Mouse (Mus musculus) E14TG2a.4 (cell line): Measurements from ENCODE around the gene Krt39.

ENCODE experiments used
- H3K27me3 ChIP-seq: 2 replicates; pipeline ENCODE4 v1.6.1; 2014; ENCODE audit warnings: low read length, control low read depth; ENCODE audit not compliant: insufficient read depth
- H3K36me3 ChIP-seq: 2 replicates; pipeline ENCODE4 v1.6.1; 2014; ENCODE audit warnings: low read length, control low read depth; ENCODE audit not compliant: insufficient read depth
- H3K4me1 ChIP-seq: replicated peaks from 2 replicates; pipeline ENCODE4 v1.6.1; 2014; ENCODE audit warnings: low read depth, low read length, control low read depth
- H3K4me3 ChIP-seq: replicated peaks from 2 replicates; pipeline ENCODE4 v1.5.1; 2014; ENCODE audit warnings: mild to moderate bottlenecking, low read length
- H3K9me3 ChIP-seq: 2 replicates; pipeline ENCODE4 v1.6.1; 2014; ENCODE audit warnings: low read length, control low read depth
- CTCF ChIP-seq: conservative IDR thresholded peaks from 2 replicates; pipeline ENCODE4 v1.5.1; 2014; ENCODE audit warnings: low read length
- NANOG ChIP-seq: IDR thresholded peaks from 2 replicates; pipeline ENCODE4 v1.6.1; 2014; ENCODE audit warnings: borderline replicate concordance, low read length, mixed read lengths
- POU5F1 ChIP-seq: IDR thresholded peaks from 2 replicates; pipeline ENCODE4 v1.6.1; 2014; ENCODE audit warnings: low read length, borderline replicate concordance

Gene Krt39

DNA sequence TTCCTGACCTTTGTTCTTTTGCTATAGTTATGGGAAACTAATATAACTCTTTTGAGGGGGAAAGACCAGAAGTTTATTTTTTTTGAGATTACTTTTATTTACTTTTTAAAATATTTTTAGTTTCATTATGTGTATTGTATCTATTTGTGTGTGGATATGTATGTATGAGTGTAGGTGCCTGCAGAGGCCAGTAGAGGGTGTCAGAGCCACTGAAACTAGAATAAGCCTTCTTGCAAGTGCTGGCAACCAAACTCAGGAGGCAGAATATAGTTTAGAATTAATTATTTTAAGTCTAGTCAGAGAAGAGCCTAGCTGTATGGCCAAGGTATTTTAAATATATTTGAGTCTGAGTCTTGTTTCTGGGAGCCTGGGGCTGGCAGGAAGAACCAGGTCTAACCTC is 26.8 kb upstream of the Krt39 start:
- Histone ChIP-seq H3K9me3 (no peaks in the 10 kb centered on the region), H3K36me3 (no peaks in the 10 kb centered on the region), H3K4me1 (no peaks in the 10 kb centered on the region), H3K27me3 (peaks cover under 1% of the 10 kb centered on the region; the same call in 1 of the 2 replicates), H3K4me3 (no peak overlapping the region)
- TF ChIP-seq CTCF (peak; percentile 25), POU5F1 (no peak)

DNA sequence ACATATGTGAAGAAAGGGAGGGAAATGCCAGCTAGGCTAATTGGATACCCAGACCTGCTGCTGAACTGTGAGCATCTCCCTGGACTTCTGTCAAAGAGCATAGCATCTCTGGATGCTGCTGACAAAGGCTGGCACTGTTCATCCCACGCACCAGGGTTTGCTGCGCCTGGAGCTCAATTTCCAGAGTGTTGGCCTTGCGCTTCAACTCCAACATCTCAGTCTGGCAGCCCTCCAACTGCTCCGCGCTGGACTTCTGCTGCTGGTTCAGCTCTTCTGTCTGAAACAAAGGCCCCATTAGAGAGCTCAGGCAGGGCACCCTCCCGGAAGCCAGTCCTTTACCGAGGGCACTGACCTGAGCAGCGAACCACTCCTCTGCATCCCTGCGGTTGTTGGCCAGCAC is 18.6 kb upstream of the Krt39 start:
- Histone ChIP-seq H3K27me3 (0 out of 2 replicates have a peak, but pooled peaks cover 4% of the 10 kb centered on the region), H3K36me3 (no peaks in the 10 kb centered on the region), H3K4me3 (no peak overlapping the region), H3K4me1 (no peaks in the 10 kb centered on the region), H3K9me3 (no peaks in the 10 kb centered on the region)
- TF ChIP-seq CTCF (no peak), POU5F1 (no peak), NANOG (no peak)

DNA sequence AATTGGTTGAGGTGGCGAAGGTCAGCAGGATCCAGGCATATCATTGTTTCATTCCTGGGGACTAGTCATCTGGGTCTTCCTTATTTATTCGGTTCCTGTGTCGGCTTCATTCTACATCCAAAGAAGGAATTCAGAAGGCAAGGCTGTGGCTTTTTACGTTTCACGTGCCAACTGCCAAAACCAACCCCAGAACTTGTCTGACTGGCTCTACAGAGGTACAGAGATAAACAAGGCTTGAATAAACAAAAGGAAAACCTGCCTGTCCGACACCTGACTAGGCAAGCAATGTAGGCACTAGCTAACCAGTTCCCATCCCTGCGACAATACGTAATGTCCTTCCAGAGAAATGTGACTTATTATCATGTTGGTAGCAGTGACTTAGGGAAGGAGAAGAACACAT is 7.0 kb downstream of the Krt39 start:
- Histone ChIP-seq H3K36me3 (no peaks in the 10 kb centered on the region), H3K9me3 (no peaks in the 10 kb centered on the region), H3K27me3 (no peaks in the 10 kb centered on the region), H3K4me1 (no peaks in the 10 kb centered on the region), H3K4me3 (no peak overlapping the region)
- TF ChIP-seq POU5F1: no peak
- no peak for TF ChIP-seq NANOG
- no peak for TF ChIP-seq CTCF

DNA sequence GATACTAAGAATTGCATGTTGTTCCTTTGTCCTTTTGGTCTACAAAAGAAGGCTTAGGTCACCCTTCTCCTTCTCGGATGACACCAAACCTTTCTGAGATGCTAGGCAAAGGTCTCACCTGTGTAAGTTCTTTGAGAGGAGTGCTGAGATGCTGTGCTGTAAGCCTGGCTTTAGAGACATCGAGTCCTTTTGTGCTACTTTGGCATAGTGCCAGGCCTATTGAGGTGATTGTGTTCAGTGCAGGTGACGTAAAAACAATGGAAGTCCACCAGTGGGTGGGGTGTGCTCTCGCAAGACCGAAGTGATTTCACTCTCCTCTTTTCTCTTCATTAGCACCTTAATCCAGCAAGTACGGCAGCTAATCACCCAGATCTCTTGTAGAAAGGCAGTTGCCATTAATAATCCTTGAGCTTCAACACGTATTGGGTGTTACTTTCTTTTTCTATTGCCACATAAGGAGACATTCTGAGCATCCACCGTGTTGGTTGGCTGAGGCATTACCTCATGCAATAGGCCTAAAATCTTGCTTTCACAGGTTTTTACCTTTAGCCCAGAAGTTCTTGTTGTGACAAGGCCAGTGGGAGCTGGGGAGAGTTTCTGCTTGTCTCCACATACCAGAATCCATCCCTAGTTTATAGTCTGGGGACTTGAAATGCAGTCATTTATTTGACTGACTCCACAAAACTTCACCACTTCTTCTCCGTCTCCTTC is 20.9 kb downstream of the Krt39 start:
- Histone ChIP-seq H3K27me3 (no peaks in the 10 kb centered on the region), H3K36me3 (no peaks in the 10 kb centered on the region)
- no peak for TF ChIP-seq NANOG
- TF ChIP-seq CTCF: no peak
- no peak for TF ChIP-seq POU5F1

DNA sequence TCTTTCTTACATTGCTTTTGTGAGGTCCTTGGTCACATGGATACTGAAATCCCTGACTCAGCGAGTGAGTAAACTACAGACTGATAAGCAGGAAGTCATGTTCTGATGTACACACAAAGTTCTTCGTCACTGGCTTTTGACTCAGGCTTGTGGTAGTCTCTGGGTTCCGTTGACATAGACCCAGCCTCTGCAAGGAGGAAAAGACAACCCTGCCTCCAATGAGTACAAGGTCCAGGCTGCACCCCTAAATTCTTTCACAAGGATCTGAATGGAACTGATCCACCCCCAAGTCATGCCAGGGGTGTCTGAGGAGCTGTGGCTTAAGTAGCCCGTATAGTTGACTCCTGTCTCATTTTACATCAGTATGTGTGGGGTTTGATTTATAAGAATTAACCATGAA is 24.7 kb downstream of the Krt39 start:
- no peak overlapping the region for H3K4me3 ChIP-seq
- no peak for TF ChIP-seq NANOG
- no peak for TF ChIP-seq CTCF
- TF ChIP-seq POU5F1: no peak
- H3K9me3 ChIP-seq: no peaks in the 10 kb centered on the region
- H3K4me1 ChIP-seq: no peaks in the 10 kb centered on the region
- no peaks in the 10 kb centered on the region for H3K27me3 ChIP-seq
- H3K36me3 ChIP-seq: no peaks in the 10 kb centered on the region

More for the DNA sequence above, 20.9 kb downstream of the Krt39 start:
- Histone ChIP-seq H3K4me3 (no peak overlapping the region), H3K4me1 (no peaks in the 10 kb centered on the region), H3K9me3 (no peaks in the 10 kb centered on the region)

DNA sequence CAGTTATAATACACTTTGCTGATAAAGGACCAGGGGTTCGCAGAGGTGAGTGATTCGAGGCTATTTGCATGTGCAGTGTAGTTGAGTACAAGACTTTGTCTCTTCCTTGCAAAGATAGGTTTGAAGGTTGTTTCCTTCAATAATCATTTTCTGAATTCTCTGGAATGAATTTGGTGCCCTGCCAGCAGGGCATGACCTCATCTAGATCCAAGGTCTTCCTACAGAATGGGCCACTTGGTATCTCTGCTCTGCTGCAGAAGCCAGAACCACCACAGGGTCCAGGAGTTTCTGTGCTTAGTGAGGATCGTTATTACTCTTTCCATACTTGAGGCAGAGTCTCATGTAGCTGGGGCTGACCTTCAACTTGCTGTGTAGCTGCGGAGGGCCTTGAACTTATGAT is 26.4 kb downstream of the Krt39 start:
- Histone ChIP-seq H3K4me1 (no peaks in the 10 kb centered on the region), H3K9me3 (no peaks in the 10 kb centered on the region), H3K4me3 (no peak overlapping the region), H3K36me3 (no peaks in the 10 kb centered on the region), H3K27me3 (no peaks in the 10 kb centered on the region)
- no peak for TF ChIP-seq NANOG
- TF ChIP-seq POU5F1: no peak
- TF ChIP-seq CTCF: no peak

DNA sequence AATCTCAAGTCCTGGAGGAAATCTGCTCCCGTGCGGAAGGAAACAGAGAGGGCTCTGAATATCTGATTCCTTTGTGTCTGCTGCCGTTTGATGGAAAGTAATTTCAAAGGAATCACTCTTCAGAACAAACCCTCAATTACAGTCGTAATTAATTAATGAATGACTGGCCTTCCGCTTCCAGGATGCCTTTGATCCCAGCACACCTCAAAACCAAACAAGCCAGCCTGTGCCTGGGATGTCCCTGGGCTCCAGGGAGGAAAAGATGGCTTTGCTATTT is 27.6 kb downstream of the Krt39 start:
- H3K36me3 ChIP-seq: no peaks in the 10 kb centered on the region
- peak; percentile 65; the same call in 1 of the 2 replicates for TF ChIP-seq NANOG
- no peak for TF ChIP-seq POU5F1
- no peak for TF ChIP-seq CTCF
- no peaks in the 10 kb centered on the region for H3K27me3 ChIP-seq
- H3K4me3 ChIP-seq: no peak overlapping the region
- H3K4me1 ChIP-seq: no peaks in the 10 kb centered on the region
- no peaks in the 10 kb centered on the region for H3K9me3 ChIP-seq

DNA sequence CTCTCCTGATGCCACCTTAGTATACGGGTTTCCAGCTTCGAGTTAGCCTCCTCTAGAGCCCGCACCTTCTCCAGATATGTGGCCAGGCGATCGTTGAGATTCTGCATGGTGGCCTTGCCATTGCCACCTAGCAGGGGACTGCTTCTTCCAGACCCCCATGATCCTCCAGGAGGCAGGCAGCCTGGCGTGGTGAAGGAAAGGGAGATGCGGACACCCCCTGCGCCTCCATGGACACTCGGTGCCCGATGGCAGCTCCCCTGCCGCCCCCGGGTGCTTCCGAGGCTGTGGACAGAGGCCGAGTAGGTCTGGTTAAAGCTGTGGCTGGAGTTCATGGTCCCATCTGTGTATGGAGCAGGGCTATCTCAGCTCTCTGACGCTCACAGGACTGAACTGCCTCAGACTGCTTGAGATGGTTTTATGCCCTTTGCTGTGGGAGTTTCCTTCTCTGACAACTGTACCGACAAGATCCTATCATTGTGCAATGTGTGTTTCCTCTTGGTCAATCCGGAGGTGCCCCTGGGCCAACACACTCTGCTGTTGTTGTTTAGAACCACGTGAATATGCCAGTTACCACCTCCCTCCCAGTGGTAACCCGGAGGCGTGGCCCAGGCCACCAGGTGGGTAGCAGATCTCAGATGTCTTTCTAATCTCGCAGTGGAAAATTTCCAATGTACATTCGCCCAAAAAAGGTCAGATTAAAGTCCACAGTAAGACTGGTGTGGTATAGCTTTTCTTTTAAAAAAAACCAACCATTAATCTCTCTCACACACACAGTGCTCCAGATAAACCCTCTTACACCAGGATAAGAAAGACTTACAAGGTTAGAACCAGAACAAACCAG is 28.2 kb downstream of the Krt39 start, which contains the start of gene Krt23:
Krt23 (minus strand) TSS at position 405 of the 841 bp plus-strand sequence.
- Histone ChIP-seq H3K4me3 (no peak within 1 kb of the TSS), H3K27me3 (no peaks in the 10 kb centered on the region), H3K4me1 (no peaks in the 10 kb centered on the region), H3K36me3 (no peaks in the 10 kb centered on the region), H3K9me3 (no peaks in the 10 kb centered on the region)
- TF ChIP-seq NANOG (no peak), POU5F1 (no peak), CTCF (no peak)

DNA sequence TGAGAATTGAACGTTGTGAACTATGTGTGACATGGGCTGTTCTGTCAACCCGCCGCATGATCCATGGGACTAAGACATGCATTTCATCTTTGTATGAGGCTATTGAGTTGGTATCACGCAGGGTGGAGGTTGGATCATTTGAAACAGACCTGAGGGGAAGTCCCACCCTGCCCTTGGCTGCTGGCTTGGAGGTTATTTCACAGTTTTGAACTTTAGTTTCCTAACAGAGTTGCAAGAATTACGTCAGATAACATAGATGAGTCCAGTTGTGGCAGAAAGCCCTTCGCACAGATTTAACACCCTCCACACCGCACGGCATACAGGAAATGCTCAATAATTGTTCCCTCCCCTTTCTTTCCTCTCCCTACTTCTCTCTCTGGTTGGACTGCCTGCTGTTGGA is 30.1 kb downstream of the Krt39 start:
- Histone ChIP-seq H3K27me3 (no peaks in the 10 kb centered on the region), H3K9me3 (no peaks in the 10 kb centered on the region), H3K36me3 (no peaks in the 10 kb centered on the region), H3K4me3 (no peak overlapping the region), H3K4me1 (no peaks in the 10 kb centered on the region)
- TF ChIP-seq POU5F1 (no peak), CTCF (no peak), NANOG (no peak)
